Mouse (Mus musculus) liver, embryonic 16.5 days (tissue): Measurements from ENCODE around the gene Ccnl2. TPM values are rescaled to one million over a fixed set of nuclear protein-coding genes. Genes with fewer than 3 reads are reported as not detected.

Experiments used
- ATAC-seq: fragments of 200-750 bp; cut with Nextera tagmentation; 2 replicates; pipeline ENCODE4 v1.8.0; 2017; ENCODE audit warnings: low read depth, mild to moderate bottlenecking, moderate number of reproducible peaks, moderate library complexity
- H3K27ac ChIP-seq: fragments of 300-500 bp; sonication (generic); 2 replicates; pipeline ENCODE4 v1.5.1; 2014; ENCODE audit warnings: mild to moderate bottlenecking, low read length
- H3K27me3 ChIP-seq: fragments of 300-500 bp; sonication (generic); 2 replicates; pipeline ENCODE4 v1.6.1; 2014; ENCODE audit warnings: low read depth, low read length, mixed read lengths; ENCODE audit not compliant: control insufficient read depth, insufficient read depth
- H3K36me3 ChIP-seq: fragments of 300-500 bp; sonication (generic); 2 replicates; pipeline ENCODE4 v1.6.1; 2014; ENCODE audit warnings: mild to moderate bottlenecking; ENCODE audit not compliant: control insufficient read depth, insufficient read depth
- H3K4me1 ChIP-seq: fragments of 300-500 bp; sonication (generic); 2 replicates; pipeline ENCODE4 v1.6.1; 2014; ENCODE audit warnings: low read depth, low read length, mixed read lengths; ENCODE audit not compliant: control insufficient read depth
- H3K4me2 ChIP-seq: fragments of 300-500 bp; sonication (generic); 2 replicates; pipeline ENCODE4 v1.6.1; 2014; ENCODE audit warnings: low read depth, low read length, mixed read lengths
- H3K4me3 ChIP-seq: fragments of 300-500 bp; sonication (generic); 2 replicates; pipeline ENCODE4 v1.5.1; 2014; ENCODE audit warnings: low read depth, mild to moderate bottlenecking, low read length
- H3K9ac ChIP-seq: fragments of 300-500 bp; sonication (generic); 2 replicates; pipeline ENCODE4 v1.6.1; 2014; ENCODE audit warnings: low read depth, low read length
- H3K9me3 ChIP-seq: fragments of 300-500 bp; sonication (generic); replicated peaks from 2 replicates; pipeline ENCODE4 v1.6.1; 2016; ENCODE audit warnings: low read length; ENCODE audit not compliant: control insufficient read depth
- WGBS: fragments of 180-500 bp; shearing (Covaris S2); extraction: QIAGEN DNeasy Blood & Tissue Kit; methylation state at CpG from one replicate; pipeline ENCODE4 v1.1.7; 2014; ENCODE audit not compliant: insufficient replicate concordance; 5-methylcytosine and 5-hydroxymethylcytosine counted together
- polyA plus RNA-seq: library from polyadenylated mRNA; unstranded; fragments of >200 nt; fragmentation: Nextera tagmentation; extraction: Ambion mirVana; gene quantifications from 2 replicates; pipeline ENCODE4 v1.2.1, GENCODE M21; 2015

Ccnl2 gene
- polyA plus RNA-seq, 1 experiment from 2014 or later, result 79.8 TPM

- WGBS, result 5% methylated on average over 12 of the region's 12 CpGs
- Histone ChIP-seq H3K27ac (peak within 1 kb of the TSS; percentile 60), H3K27me3 (no peaks in the 10 kb centered on the region)
Measured at GRCm38 (mm10) chr4:155802741-155803339, 9.4 kb upstream of the Ccnl2 start, which contains the start of gene Mrpl20. Gene Mrpl20 (plus strand): TSS chr4:155802878.

GRCm38 (mm10) chr4:155803340-155804041, 8.8 kb upstream of the Ccnl2 start:
- Histone ChIP-seq H3K9me3 (no peaks in the 10 kb centered on the region), H3K27me3 (no peaks in the 10 kb centered on the region), H3K4me3 (peak overlapping the region; percentile 72), H3K27ac (peak overlapping the region; percentile 60), H3K4me1 (peaks cover 17% of the 10 kb centered on the region), H3K36me3 (peaks cover 14% of the 10 kb centered on the region), H3K4me2 (peak overlapping the region; percentile 92), H3K9ac (peak overlapping the region; percentile 75)
- ATAC-seq, result peak; percentile 99
- under 1% methylated on average over 57 of the region's 58 CpGs for WGBS

More at GRCm38 (mm10) chr4:155802741-155803339, 9.4 kb upstream of the Ccnl2 start, which contains the start of gene Mrpl20:
- Histone ChIP-seq H3K36me3 (peaks cover 8% of the 10 kb centered on the region), H3K4me3 (peak within 1 kb of the TSS; percentile 72), H3K4me1 (peaks cover 17% of the 10 kb centered on the region), H3K9ac (peak within 1 kb of the TSS; percentile 75), H3K4me2 (peak within 1 kb of the TSS; percentile 92), H3K9me3 (no peaks in the 10 kb centered on the region)
- peak; percentile 31 for ATAC-seq

GRCm38 (mm10) chr4:155807841-155808240, 4.4 kb upstream of the Ccnl2 start:
- no peak for ATAC-seq
- Histone ChIP-seq H3K4me1 (peaks cover 24% of the 10 kb centered on the region), H3K4me3 (no peak overlapping the region), H3K9ac (no peak overlapping the region), H3K4me2 (no peak overlapping the region), H3K27ac (no peak overlapping the region), H3K36me3 (peaks cover 29% of the 10 kb centered on the region), H3K9me3 (no peaks in the 10 kb centered on the region), H3K27me3 (no peaks in the 10 kb centered on the region)
- 77% methylated on average over 3 of the region's 3 CpGs for WGBS

- WGBS, result under 1% methylated on average over 49 of the region's 49 CpGs
- peak; percentile 32 for ATAC-seq
- Histone ChIP-seq H3K9me3 (no peaks in the 10 kb centered on the region), H3K4me1 (peaks cover 24% of the 10 kb centered on the region), H3K9ac (peak overlapping the region; percentile 98), H3K27ac (peak overlapping the region; percentile 88), H3K27me3 (no peaks in the 10 kb centered on the region), H3K36me3 (peaks cover 54% of the 10 kb centered on the region), H3K4me3 (peak overlapping the region; percentile 95), H3K4me2 (peak overlapping the region; percentile 82)
Measured at GRCm38 (mm10) chr4:155812665-155813181, 434 bp downstream of the Ccnl2 start.

GRCm38 (mm10) chr4:155817533-155817932, 5.2 kb downstream of the Ccnl2 start:
- Histone ChIP-seq H3K4me3 (no peak overlapping the region), H3K27me3 (no peaks in the 10 kb centered on the region), H3K9me3 (no peaks in the 10 kb centered on the region), H3K36me3 (peaks cover 79% of the 10 kb centered on the region), H3K9ac (no peak overlapping the region), H3K4me1 (peaks cover 14% of the 10 kb centered on the region), H3K27ac (no peak overlapping the region), H3K4me2 (no peak overlapping the region)
- ATAC-seq, result no peak
- 85% methylated on average over 4 of the region's 4 CpGs for WGBS

GRCm38 (mm10) chr4:155821025-155821424, 8.7 kb downstream of the Ccnl2 start:
- no peak for ATAC-seq
- no peak overlapping the region for H3K4me2 ChIP-seq

GRCm38 (mm10) chr4:155823443-155823842, 11.2 kb downstream of the Ccnl2 start:
- Histone ChIP-seq H3K9me3 (no peaks in the 10 kb centered on the region), H3K4me2 (no peak overlapping the region), H3K4me3 (no peak overlapping the region), H3K27ac (no peak overlapping the region), H3K4me1 (no peaks in the 10 kb centered on the region), H3K9ac (no peak overlapping the region), H3K27me3 (no peaks in the 10 kb centered on the region), H3K36me3 (peaks cover 87% of the 10 kb centered on the region)
- WGBS, result 92% methylated on average over 16 of the region's 16 CpGs
- no peak for ATAC-seq

More at GRCm38 (mm10) chr4:155821025-155821424, 8.7 kb downstream of the Ccnl2 start:
- H3K4me1 ChIP-seq, result no peaks in the 10 kb centered on the region
- H3K4me3 ChIP-seq, result no peak overlapping the region
- H3K27ac ChIP-seq, result no peak overlapping the region
- peaks cover 95% of the 10 kb centered on the region for H3K36me3 ChIP-seq
- no peak overlapping the region for H3K9ac ChIP-seq
- no peaks in the 10 kb centered on the region for H3K9me3 ChIP-seq
- no peaks in the 10 kb centered on the region for H3K27me3 ChIP-seq
- 79% methylated on average over 7 of the region's 7 CpGs for WGBS

- Histone ChIP-seq H3K27me3 (no peaks in the 10 kb centered on the region), H3K4me3 (no peak overlapping the region), H3K9ac (no peak overlapping the region), H3K9me3 (no peaks in the 10 kb centered on the region), H3K27ac (no peak overlapping the region), H3K36me3 (peaks cover 25% of the 10 kb centered on the region), H3K4me1 (peaks cover 24% of the 10 kb centered on the region), H3K4me2 (no peak overlapping the region)
- ATAC-seq, result no peak
- WGBS, result 93% methylated on average over 4 of the region's 4 CpGs
Measured at GRCm38 (mm10) chr4:155829866-155830265, 17.6 kb downstream of the Ccnl2 start.

- WGBS, result 47% methylated on average over 8 of the region's 8 CpGs
- peak overlapping the region; percentile 93 for H3K27ac ChIP-seq
- H3K4me1 ChIP-seq, result peaks cover 24% of the 10 kb centered on the region
Measured at GRCm38 (mm10) chr4:155830596-155830995, 18.3 kb downstream of the Ccnl2 start.

More at GRCm38 (mm10) chr4:155830596-155830995, 18.3 kb downstream of the Ccnl2 start:
- Histone ChIP-seq H3K4me3 (peak overlapping the region; percentile 90), H3K36me3 (peaks cover 17% of the 10 kb centered on the region), H3K4me2 (peak overlapping the region; percentile 87), H3K9ac (peak overlapping the region; percentile 92), H3K27me3 (no peaks in the 10 kb centered on the region), H3K9me3 (no peaks in the 10 kb centered on the region)
- ATAC-seq, result no peak
